Mouse (Mus musculus): ENCODE data around the gene Slc35a2. TPM values are rescaled to one million over a fixed set of nuclear protein-coding genes. Genes with fewer than 3 reads are reported as not detected.

Gene Slc35a2
- total and polyA plus RNA-seq, 3 experiments = 21.2 to 30.6 (median 26.4) TPM

DNA sequence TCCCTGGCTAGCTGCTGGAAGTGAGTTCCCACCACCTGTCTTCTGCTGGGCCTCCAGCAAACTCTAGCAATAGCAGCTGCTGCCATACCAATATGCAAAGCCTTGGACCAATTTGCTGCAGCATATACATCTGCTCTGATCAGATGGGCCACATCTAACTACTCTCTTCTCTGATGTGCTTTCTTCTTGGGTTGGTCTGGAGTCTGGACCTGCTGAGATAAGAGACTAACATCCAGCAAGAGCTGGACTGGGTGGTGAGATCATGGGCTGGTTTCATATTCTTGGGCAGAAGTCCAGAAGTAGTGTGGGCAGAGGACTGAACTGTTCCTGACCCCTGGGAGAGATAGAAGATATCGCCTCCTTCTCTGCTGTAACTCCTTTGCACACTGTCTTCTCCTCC, 46.7 kb upstream of the Slc35a2 start:
- in situ Hi-C loops (cut with MboI; ENCODE audit: low pct_ligation_motif_present, low pct_unique_long_range_greater_than_20kb, low sequenced_read_pairs) (no loop called here), dilution Hi-C loops (cut with MboI; ENCODE audit: extremely low pct_ligation_motif_present, extremely low pct_unique_long_range_greater_than_20kb, low sequenced_read_pairs) (no loop called here)
- Histone ChIP-seq H3K27me3 (replicated peaks) (no peaks in the 10 kb centered on the region), H3K9ac (ENCODE audit: insufficient read depth, low read depth) (no peak overlapping the region), H3K36me3 (replicated peaks in 1 of 2; ENCODE audit: control insufficient read depth in 1 of 2, insufficient read depth in 1 of 2, low read length in 1 of 2) (peaks cover 0 to 31% of the 10 kb centered on the region in 2 experiments), H3K4me3 (replicated peaks in 1 of 3; ENCODE audit: low read depth in 2 of 3, low read length in 2 of 3, poor library complexity in 1 of 3) (no peak overlapping the region), H3K79me2 (replicated peaks; ENCODE audit: control insufficient read depth, extremely low read depth, insufficient read depth, poor library complexity, severe bottlenecking) (peaks cover 4% of the 10 kb centered on the region; the same call in 1 of the 2 replicates), H3K4me1 (ENCODE audit: control insufficient read depth in 1 of 2, insufficient read depth in 2 of 2) (no peaks in the 10 kb centered on the region), H3K9me3 (replicated peaks; ENCODE audit: low read length) (no peaks in the 10 kb centered on the region), H3K4me2 (ENCODE audit: insufficient read depth, low read depth, poor library complexity, severe bottlenecking) (no peak overlapping the region), H3K27ac (ENCODE audit: insufficient read depth, low read depth) (no peak overlapping the region)
- DNase-seq (ENCODE audit: extremely low read depth) = no peak
- TF ChIP-seq BHLHE40 (IDR thresholded peaks at IDR 0.05; ENCODE audit: low read depth, low read length) (no peak), ZC3H11A (IDR thresholded peaks at IDR 0.05; ENCODE audit: low read depth, low read length) (no peak), MYC (IDR thresholded peaks at IDR 0.05; ENCODE audit: low read depth, low read length) (no peak), KAT2A (IDR thresholded peaks at IDR 0.05; ENCODE audit: insufficient replicate concordance, low read length) (no peak), SMC3 (IDR thresholded peaks at IDR 0.05; ENCODE audit: low read depth, low read length) (no peak)

GRCm38 (mm10) chrX:7840842-7841162, 43.0 kb upstream of the Slc35a2 start:
- Histone ChIP-seq H3K9ac (ENCODE audit: insufficient read depth, low read depth) (peak overlapping the region; percentile 44; the same call in 1 of the 2 replicates), H3K27ac (ENCODE audit: insufficient read depth, low read depth) (no peak overlapping the region), H3K36me3 (replicated peaks in 1 of 2; ENCODE audit: control insufficient read depth in 1 of 2, insufficient read depth in 1 of 2, low read length in 1 of 2) (peaks cover 7 to 33% of the 10 kb centered on the region in 2 experiments), H3K4me1 (ENCODE audit: control insufficient read depth in 1 of 2, insufficient read depth in 2 of 2) (peaks cover 0 to 17% of the 10 kb centered on the region in 2 experiments; a peak in 2 of 4 replicates), H3K27me3 (replicated peaks) (no peaks in the 10 kb centered on the region), H3K79me2 (replicated peaks; ENCODE audit: control insufficient read depth, extremely low read depth, insufficient read depth, poor library complexity, severe bottlenecking) (peaks cover 39% of the 10 kb centered on the region), H3K4me2 (ENCODE audit: insufficient read depth, low read depth, poor library complexity, severe bottlenecking) (peak overlapping the region; percentile 65; the same call in 1 of the 2 replicates), H3K4me3 (replicated peaks in 1 of 3; ENCODE audit: low read depth in 2 of 3, low read length in 2 of 3, poor library complexity in 1 of 3) (peak overlapping the region; percentile 39 to 45 (median 41)), H3K9me3 (replicated peaks; ENCODE audit: low read length) (no peaks in the 10 kb centered on the region)
- dilution Hi-C loops (cut with MboI; ENCODE audit: extremely low pct_ligation_motif_present, extremely low pct_unique_long_range_greater_than_20kb, low sequenced_read_pairs) (no loop called here), in situ Hi-C loops (cut with MboI; ENCODE audit: low pct_ligation_motif_present, low pct_unique_long_range_greater_than_20kb, low sequenced_read_pairs) (no loop called here)
- DNase-seq (ENCODE audit: extremely low read depth) = no peak
- 0 out of 2 replicates have a peak, but pooled peaks have one; percentile 12 for TF ChIP-seq TCF12 (IDR thresholded peaks at IDR 0.05; ENCODE audit: low read depth, low read length)
- TF ChIP-seq KAT2A (IDR thresholded peaks at IDR 0.05; ENCODE audit: insufficient replicate concordance, low read length) = 0 out of 2 replicates have a peak, but pooled peaks have one; percentile 10
- no peak for TF ChIP-seq ZMIZ1 (IDR thresholded peaks at IDR 0.05; ENCODE audit: low read depth, low read length)
- TF ChIP-seq USF2 (conservative IDR thresholded peaks at IDR 0.05; ENCODE audit: low read depth, low read length) = no peak
- TF ChIP-seq NRF1 (IDR thresholded peaks at IDR 0.05; ENCODE audit: low read depth, low read length) = peak; percentile 78

DNA sequence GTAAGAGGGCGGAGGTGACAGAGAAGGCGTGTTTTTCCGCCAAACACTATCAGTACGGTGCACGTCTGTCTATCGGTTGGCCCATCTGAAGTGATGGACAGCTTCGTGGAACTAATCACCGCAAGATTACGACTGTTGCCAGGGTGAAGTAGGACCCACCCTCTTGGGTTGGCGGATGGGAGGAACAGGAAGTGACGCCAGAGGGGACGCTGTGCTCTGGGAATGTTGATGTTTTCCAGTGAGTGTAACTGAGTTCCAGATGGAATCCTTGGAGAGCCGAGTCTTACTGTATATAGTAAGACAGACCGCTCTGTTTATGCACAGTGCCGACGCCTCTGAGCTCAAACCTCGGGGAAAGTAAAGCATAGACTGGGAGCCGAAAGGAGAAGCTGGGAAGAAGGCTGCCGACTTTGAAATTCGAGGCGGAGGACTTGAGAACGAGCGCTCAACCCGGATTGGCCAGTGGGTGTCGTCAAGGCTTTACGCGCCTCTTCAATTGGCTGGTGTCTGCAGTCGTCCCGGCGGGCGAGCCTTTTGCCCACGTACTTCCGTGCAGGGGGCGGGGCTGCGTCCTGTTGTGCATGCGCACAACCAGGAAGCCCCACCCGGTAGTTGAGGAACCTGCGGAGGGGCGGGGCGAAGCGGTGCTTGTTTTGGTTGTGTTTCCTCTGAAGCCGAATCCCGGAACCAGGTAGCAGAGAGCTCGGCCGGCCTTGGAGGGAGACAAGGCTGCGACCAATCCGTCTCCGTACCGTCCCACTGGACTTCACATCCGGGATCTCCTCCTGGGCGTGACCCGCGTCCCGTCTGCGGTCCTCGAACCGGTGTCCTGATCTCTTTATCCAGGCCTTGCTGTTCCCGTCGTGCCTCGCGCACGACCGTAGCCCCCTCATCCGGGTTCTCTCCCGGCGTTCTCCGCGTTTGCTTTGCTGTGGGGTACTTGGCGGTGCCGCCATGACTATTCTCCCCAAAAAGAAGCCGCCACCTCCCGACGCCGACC, 42.4 kb upstream of the Slc35a2 start, which contains the start of gene Otud5:
Otud5 (plus strand) TSS at position 202 of the 1,000 bp plus-strand sequence.
- H3K4me1 ChIP-seq (ENCODE audit: control insufficient read depth in 1 of 2, insufficient read depth in 2 of 2) = peaks cover 0 to 18% of the 10 kb centered on the region in 2 experiments; a peak in 2 of 4 replicates
- no peaks in the 10 kb centered on the region for H3K27me3 ChIP-seq (replicated peaks)
- H3K4me3 ChIP-seq (replicated peaks in 1 of 3; ENCODE audit: low read depth in 2 of 3, low read length in 2 of 3, poor library complexity in 1 of 3) = peak within 1 kb of the TSS; percentile 71 to 98 (median 75)
- peak within 1 kb of the TSS; percentile 65; the same call in 1 of the 2 replicates for H3K4me2 ChIP-seq (ENCODE audit: insufficient read depth, low read depth, poor library complexity, severe bottlenecking)
- dilution Hi-C loops (cut with MboI; ENCODE audit: extremely low pct_ligation_motif_present, extremely low pct_unique_long_range_greater_than_20kb, low sequenced_read_pairs) = no loop called here
- H3K9ac ChIP-seq (ENCODE audit: insufficient read depth, low read depth) = peak within 1 kb of the TSS; percentile 99
- no peaks in the 10 kb centered on the region for H3K9me3 ChIP-seq (replicated peaks; ENCODE audit: low read length)
- H3K27ac ChIP-seq (ENCODE audit: insufficient read depth, low read depth) = peak within 1 kb of the TSS; percentile 80
- DNase-seq (ENCODE audit: extremely low read depth) = peak; percentile 94
- peaks cover 46% of the 10 kb centered on the region for H3K79me2 ChIP-seq (replicated peaks; ENCODE audit: control insufficient read depth, extremely low read depth, insufficient read depth, poor library complexity, severe bottlenecking)
- in situ Hi-C loops (cut with MboI; ENCODE audit: low pct_ligation_motif_present, low pct_unique_long_range_greater_than_20kb, low sequenced_read_pairs) = no loop called here
- H3K36me3 ChIP-seq (replicated peaks in 1 of 2; ENCODE audit: control insufficient read depth in 1 of 2, insufficient read depth in 1 of 2, low read length in 1 of 2) = peaks cover 7 to 30% of the 10 kb centered on the region in 2 experiments
- TF ChIP-seq JUN (IDR thresholded peaks at IDR 0.05; ENCODE audit: insufficient read depth, low read depth, low read length) (no peak), ZMIZ1 (IDR thresholded peaks at IDR 0.05; ENCODE audit: low read depth, low read length) (no peak), MAZ (IDR thresholded peaks at IDR 0.05; ENCODE audit: low read depth, low read length) (no peak), SMC3 (IDR thresholded peaks at IDR 0.05; ENCODE audit: low read depth, low read length) (no peak), ELF1 (IDR thresholded peaks at IDR 0.05; ENCODE audit: low read depth, low read length) (peak; percentile 92), HCFC1 (IDR thresholded peaks at IDR 0.05; ENCODE audit: low read depth, low read length) (no peak; the same call in none of the 2 replicates), USF1 (IDR thresholded peaks at IDR 0.05; ENCODE audit: low read depth, low read length) (no peak), UBTF (IDR thresholded peaks at IDR 0.05; ENCODE audit: low read depth, low read length) (no peak), MYC (IDR thresholded peaks at IDR 0.05; ENCODE audit: low read depth, low read length) (no peak), USF2 (conservative IDR thresholded peaks at IDR 0.05; ENCODE audit: low read depth, low read length) (no peak), POLR2A (IDR thresholded peaks at IDR 0.05; ENCODE audit: low read depth, low read length) (peak; percentile 53), KAT2A (IDR thresholded peaks at IDR 0.05; ENCODE audit: insufficient replicate concordance, low read length) (0 out of 2 replicates have a peak, but pooled peaks have one; percentile 25), ETS1 (conservative IDR thresholded peaks at IDR 0.05; ENCODE audit: low read depth, low read length) (no peak), CHD1 (IDR thresholded peaks at IDR 0.05; ENCODE audit: low read depth, low read length) (no peak), RAD21 (IDR thresholded peaks at IDR 0.05; ENCODE audit: low read depth, low read length) (no peak), NRF1 (IDR thresholded peaks at IDR 0.05; ENCODE audit: low read depth, low read length) (peak; percentile 85), JUND (conservative IDR thresholded peaks at IDR 0.05; ENCODE audit: low read depth, low read length) (no peak)
